Mouse (Mus musculus) cerebellum, adult 2 months (tissue): ENCODE data around the gene Grb2.

Experiments
- CTCF ChIP-seq: fragments of 200-500 bp; IDR thresholded peaks from 2 replicates; pipeline ENCODE4 v1.5.1; 2011; ENCODE audit warnings: low read depth, mild to moderate bottlenecking, control low read depth, low read length, moderate library complexity, borderline replicate concordance; ENCODE audit not compliant: insufficient read depth
- POLR2A ChIP-seq: fragments of 200-500 bp; IDR thresholded peaks from 2 replicates; pipeline ENCODE4 v1.6.1; 2011; ENCODE audit warnings: low read length, control low read depth, borderline replicate concordance; ENCODE audit not compliant: insufficient read depth

DNA sequence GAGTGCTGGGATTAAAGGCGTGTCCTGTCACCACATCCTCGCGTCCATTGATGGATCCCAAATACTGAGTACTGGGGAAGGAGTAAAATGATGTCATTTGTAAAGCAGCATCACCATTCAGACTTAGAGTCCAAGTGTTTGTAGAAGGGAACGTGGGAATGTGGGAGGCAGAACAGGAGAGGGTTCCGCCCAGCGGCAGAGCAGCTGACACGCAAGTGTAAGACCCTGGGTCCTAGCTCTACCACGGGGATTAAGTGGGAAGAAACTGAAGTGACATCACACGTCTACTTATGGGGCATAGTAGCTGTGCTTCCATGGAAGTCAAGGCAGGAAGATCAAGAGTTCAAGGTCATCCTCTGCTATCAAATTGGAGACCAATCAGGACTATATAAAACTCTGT is 2.7 kb upstream of the Grb2 start:
- no peak for TF ChIP-seq POLR2A
- no peak for TF ChIP-seq CTCF
